Mouse (Mus musculus) cerebral cortex, adult 2 months (tissue): ENCODE results near the gene Zfp697.

Experiments used
- WGBS: fragments of 180-500 bp; shearing (Covaris S2); methylation state at CpG from one replicate; pipeline ENCODE4 v1.1.7; 2018; 5-methylcytosine and 5-hydroxymethylcytosine counted together

The Zfp697 gene

DNA sequence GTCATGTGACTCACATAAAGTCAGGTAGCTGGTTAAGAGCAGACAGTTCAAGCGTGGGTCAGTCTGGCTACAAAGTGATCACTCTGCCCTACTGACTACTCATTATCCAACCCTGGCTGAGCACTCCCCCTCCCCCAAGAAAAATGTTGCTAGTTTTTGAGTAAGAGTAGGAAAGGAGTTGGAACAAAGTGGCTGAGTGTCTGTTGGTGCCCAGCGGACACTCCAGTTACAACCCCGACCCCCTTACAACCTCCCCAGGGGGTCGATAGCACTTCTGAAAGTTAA lies 37.5 kb downstream of the Zfp697 start:
- WGBS, result 54% methylated on average over 4 of the region's 4 CpGs

DNA sequence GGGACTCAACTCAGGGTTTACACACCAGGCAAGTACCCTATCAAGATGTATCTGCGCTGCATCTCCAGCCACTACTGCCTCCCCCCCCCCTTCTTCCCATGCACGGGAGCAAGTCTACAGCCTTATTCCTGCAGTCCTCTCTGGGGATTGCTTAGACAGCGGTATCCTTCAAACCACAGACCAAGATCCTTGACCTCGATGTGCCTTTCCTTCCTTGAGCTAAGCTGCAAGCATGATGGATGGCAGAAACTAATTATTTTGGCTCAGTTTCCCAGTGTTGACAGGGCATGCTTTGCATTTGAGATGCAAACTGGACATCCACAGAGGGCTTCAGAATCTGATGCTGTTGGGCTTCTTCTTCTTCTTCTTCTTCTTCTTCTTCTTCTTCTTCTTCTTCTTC lies 40.7 kb downstream of the Zfp697 start:
- WGBS, result 88% methylated on average over 4 of the region's 4 CpGs

DNA sequence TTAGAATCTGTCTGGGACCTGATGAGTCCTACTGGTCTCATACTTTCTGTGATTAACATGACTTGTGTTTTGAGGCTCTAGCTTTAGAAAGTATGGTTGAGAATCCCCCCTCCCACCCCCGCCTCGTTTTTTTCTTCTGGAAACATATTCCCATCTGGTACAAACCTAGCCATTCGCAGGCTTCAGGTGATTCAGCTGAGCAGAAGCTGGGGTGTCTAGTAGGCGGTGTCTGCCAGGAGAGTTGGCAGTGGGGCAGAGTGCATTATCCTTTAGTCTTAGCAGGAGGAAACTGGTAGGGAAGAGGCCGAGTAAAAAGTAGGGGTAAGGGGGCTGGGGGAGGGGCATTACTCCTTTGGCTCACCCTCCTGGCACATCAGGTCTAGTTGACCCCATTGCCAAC lies 44.5 kb downstream of the Zfp697 start:
- 30% methylated on average over 5 of the region's 5 CpGs for WGBS

DNA sequence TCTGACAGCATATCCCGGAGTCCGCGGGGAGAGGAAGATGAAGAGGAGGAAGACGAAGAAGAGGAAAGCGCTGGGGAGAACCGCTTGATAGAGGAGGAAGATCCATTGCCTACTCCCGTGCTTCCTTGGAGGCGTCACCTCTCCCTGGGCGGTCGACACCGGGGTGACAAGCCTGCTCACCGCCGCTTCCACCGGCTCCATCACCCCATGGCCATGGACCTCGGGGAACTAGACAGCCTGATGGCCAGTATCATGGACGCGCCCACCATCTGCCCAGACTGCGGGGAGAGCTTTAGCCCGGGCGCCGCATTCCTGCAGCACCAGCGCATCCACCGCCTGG lies 45.0 kb downstream of the Zfp697 start:
- under 1% methylated on average over 23 of the region's 23 CpGs for WGBS

DNA sequence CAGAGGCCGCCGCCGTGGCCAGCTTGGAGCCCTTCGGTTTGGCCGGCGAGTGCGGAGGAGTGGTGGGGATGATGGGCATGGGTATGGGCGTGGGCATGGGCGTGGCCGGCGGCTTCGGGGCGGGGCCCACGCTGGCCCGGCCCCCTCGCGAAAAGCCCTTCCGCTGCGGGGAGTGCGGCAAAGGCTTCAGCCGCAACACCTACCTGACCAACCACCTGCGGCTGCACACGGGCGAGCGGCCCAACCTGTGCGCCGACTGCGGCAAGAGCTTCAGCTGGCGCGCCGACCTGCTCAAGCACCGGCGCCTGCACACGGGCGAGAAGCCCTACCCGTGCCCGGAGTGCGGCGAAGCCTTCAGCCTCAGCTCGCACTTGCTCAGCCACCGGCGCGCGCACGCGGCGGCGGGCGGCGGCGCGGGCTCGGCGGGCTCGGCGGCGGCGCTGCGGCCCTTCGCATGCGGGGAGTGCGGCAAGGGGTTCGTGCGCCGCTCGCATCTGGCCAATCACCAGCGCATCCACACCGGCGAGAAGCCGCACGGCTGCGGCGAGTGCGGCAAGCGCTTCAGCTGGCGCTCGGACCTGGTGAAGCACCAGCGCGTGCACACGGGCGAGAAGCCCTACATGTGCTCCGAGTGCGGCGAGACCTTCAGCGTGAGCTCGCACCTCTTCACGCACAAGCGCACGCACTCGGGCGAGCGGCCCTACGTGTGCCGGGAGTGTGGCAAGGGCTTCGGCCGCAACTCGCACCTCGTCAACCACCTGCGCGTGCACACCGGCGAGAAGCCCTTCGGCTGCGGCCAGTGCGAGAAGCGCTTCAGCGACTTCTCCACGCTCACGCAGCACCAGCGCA lies 45.6 kb downstream of the Zfp697 start:
- 2% methylated on average over 110 of the region's 110 CpGs for WGBS

DNA sequence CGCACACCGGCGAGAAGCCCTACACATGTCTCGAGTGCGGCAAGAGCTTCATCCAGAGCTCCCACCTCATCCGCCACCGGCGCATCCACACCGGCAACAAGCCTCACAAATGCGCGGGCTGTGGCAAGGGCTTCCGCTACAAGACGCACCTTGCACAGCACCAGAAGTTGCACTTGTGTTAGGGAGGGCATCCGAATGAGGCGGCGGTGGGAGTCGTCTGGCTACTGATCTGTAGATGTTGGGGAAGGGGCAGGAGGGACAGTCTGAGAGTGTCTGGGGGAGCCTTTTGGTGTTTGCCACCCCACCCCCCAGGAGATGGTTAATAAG lies 46.2 kb downstream of the Zfp697 start:
- WGBS, result 21% methylated on average over 17 of the region's 17 CpGs

DNA sequence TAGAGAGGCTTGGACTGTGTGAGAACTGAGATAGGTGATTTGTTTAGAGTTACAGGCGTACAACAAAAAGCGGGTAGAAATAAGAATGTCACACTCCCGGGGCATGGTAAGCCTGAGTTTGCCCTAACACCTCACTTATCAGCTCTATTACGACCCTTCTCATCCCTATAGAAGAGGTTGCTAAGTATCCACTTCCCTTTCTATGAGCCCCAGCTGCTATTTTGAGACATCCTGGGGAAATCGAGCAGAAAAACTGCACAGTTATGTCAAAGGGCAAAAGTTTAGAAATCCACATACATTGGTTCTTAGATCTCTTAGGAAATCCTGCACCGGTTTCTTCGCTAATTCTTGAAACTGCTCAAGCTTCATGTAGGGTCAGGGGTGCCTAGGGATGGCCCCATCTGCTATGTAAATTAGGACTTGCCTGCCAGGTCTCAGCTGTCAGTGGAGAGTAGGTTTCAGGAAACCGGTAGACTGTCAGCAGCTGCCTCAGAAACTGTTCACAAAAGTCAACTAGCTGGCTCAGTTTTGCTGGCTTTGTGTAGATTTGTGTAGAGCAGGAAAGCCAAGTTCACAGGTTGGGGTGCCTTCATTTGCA lies 46.8 kb downstream of the Zfp697 start:
- 78% methylated on average over 8 of the region's 8 CpGs for WGBS

DNA sequence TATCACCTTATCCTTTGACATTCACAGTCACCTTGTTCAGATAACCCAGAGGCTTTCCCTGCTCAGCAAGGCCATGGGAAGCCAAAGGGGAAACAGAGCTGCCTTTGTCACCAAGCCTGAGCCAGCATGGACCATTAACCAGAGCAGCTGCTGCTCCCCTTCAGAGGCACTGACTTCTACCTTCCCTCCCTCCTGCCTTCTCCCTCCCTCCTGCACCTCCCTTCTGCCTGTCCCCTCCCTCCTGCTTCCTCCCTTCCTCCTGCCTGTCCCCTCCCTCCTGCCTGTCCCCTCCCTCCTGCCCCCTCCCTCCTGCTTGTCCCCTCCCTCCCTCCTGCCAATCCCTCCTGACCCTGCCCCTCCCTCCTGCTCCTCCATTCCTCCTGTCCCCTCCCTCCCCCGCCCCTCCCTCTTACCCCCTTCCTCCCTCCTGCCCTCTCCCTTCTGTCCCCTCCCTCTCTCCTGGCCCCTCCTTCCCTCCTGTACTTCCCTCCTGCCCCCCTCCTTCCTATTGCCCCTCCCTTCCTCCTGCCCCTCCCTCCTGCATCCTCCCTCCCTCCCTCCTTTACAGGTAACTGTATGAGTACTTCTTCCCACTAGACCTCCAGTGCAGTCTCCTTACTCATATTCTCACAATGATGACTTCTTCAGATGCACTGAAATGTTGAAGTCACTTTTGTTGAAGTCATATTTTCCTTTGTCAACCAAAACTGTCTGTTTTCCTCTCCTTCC lies 52.0 kb downstream of the Zfp697 start:
- 71% methylated on average over 1 of the region's 1 CpGs for WGBS

DNA sequence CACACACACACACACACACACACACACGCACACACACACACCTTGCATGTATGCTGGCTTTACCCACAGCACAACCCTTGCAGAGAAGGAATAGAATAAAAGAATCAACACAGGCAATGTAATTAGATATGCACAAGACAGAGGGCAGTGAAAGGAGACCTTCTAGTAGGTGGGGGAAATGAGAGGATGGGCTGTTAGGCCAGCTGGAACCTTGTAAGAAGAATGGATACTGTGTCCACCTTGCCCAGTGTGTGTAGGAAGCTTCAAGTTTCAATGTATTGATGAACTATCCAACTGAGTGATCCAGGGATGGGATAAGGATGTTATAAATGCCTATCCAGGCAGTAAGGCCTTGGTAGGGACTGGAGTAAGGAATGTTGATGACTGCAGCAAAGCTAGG lies 52.8 kb downstream of the Zfp697 start:
- 86% methylated on average over 1 of the region's 1 CpGs for WGBS

DNA sequence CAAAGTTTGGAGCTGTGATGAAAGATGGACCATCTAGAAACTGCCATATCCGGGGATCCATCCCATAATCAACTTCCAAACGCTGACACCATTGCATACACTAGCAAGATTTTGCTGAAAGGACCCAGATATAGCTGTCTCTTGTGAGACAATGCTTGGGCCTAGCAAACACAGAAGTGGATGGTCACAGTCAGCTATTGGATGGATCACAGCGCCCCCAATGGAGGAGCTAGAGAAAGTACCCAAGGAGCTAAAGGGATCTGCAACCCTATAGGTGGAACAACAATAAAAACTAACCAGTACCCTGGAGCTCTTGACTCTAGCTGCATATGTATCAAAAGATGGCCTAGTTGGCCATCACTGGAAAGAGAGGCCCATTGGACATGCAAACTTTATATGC lies 60.0 kb downstream of the Zfp697 start:
- 48% methylated on average over 3 of the region's 3 CpGs for WGBS

DNA sequence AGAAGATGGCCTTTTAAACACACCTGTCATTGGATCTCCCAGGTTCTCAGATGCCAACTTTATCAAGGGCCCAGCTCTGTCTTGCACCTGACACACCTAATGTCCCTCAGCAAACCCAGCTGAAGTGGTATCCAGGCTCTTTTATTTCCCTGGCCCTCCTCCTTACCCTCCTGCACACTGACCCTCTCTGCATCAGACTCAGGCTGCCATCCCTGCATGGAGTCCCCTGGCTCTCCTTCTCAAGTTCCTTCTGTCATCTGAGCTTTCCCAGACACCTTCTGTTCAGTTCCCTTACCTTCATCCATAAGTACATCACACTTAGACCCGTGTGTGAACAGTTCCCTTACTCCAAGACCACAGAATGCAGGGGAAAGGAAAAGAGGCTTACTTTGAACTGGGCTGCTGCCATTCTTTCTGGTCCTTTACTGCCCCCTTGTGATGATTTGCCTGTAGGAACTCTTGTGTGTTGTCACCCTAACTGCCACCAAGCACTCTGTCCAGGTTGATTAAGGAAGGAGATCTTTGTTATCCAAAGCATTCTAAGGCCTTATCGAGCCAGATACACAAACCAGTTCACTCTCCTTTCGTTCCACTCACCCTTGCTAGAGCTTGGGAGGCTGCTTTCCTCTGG lies 61.0 kb downstream of the Zfp697 start:
- 20% methylated on average over 3 of the region's 3 CpGs for WGBS

DNA sequence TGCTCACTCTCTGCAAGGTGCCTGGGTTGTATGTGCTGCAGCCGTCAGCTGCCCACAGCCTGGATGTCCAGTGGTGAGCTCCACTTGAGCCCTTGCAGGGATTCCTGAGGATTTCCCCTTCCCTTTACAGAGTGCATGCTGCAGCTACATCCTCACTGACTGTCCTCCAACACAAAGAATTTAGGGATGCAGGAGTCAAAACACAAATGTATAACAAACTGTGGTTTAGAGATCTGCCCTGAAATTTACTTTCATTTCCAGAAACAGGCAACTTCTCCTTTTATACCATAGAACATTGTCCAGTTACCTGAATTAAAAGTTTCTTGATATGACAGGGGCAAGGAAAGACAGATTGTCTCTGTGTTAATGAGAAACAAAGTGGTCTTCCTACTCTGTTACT lies 61.7 kb downstream of the Zfp697 start:
- WGBS, result 81% methylated on average over 1 of the region's 1 CpGs

DNA sequence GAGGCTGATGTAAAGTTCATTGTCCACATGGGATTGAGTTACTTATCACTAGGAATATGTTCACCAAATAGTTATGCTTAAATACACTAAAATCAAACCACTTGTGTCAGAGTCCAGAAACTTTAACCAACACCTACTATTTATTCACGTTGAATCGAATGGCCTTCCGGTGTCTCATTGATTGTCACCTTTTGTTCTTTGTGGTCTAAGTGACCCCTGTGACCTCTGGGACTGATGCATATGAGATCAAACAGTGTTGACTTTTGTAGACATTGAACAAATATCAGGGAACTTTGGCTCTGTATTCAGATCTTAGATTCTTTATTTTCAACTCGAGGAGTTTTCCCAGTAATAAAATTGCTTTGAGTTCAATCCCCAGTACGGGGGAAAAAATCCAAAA lies 71.5 kb downstream of the Zfp697 start:
- WGBS, result 89% methylated on average over 5 of the region's 5 CpGs

DNA sequence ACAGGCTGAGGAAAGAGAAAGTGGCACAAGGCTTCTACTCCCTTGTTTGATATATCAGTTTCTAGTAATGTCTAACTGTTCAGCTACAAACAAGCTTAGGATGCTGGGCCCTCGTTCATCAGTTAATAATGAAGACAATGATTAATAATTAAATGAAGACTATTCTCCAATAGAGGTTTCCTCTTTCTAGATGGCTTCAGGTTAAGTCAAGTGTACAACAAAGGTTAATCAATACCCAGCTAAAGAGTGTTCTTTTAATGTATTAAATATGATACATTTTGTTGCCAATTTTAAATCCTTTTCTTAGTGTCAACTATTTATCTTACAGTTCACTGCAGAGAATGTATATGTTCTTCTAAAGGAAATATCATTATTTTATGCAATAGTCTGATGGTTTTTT lies 74.8 kb downstream of the Zfp697 start, which contains the start of gene Gm4450:
Gm4450 (minus strand) TSS at position 101 of the 400 bp plus-strand sequence.
- WGBS, result 77% methylated on average over 1 of the region's 1 CpGs

DNA sequence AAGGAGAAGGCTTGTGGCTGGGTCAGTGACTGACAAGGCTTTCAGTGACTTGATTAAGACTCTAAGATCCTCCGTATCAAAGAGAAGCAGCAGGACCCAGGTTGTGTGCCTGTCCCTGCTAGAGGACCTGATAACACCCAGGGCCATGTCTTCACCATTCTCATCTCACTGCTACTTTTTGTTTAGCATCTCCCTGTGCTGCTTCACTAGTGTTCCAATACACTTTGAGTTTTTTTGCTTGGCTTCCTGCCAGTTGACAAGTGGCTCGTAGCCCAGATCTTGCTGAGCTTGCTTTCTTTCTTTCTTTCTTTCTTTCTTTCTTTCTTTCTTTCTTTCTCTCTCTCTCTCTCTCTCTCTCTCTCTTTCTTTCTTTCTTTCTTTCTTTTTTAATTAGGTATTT lies 87.1 kb downstream of the Zfp697 start:
- 11% methylated on average over 1 of the region's 2 CpGs for WGBS

DNA sequence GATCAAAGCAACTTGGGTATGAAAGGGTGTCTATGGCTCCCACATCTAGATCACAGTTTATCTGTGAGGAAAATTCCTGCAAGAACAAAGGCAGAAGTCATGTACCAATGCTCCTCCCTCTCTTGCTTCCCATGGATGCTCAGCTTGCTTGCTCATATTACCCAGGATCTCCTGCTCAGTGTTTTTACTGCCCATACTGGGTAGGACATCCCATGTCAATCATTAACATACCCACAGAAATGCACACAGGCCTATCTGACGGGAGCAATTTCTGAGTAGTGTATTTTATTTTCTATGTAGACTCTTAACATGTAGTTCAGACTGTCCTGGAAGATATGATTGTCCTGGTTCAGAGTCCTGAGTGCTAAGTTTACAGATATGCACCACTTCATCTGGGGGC lies 88.8 kb downstream of the Zfp697 start:
- WGBS, result no CpG with 5 or more reads among the region's 1 CpGs

DNA sequence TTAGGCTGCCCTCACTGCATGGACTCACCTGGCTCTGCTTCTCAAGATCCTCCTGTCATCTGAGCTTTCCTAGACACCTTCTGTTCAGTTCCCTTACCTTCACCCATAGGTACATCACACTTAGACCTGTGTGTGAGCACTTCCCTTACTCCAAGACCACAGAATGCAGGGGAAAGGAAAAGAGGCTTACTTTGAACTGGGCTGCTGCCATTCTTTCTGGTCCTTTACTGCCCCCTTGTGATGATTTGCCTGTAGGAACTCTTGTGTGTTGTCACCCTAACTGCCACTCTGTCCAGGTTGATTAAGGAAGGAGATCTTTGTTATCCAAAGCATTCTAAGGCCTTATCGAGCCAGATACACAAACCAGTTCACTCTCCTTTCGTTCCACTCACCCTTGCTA lies 114.5 kb downstream of the Zfp697 start:
- no CpG with 5 or more reads among the region's 2 CpGs for WGBS

DNA sequence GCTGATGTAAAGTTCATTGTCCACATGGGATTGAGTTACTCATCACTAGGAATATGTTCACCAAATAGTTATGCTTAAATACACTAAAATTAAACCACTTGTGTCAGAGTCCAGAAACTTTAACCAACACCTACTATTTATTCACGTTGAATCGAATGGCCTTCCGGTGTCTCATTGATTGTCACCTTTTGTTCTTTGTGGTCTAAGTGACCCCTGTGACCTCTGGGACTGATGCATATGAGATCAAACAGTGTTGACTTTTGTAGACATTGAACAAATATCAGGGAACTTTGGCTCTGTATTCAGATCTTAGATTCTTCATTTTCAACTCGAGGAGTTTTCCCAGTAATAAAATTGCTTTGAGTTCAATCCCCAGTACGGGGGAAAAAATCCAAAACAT lies 125.0 kb downstream of the Zfp697 start:
- no CpG with 5 or more reads among the region's 5 CpGs for WGBS

DNA sequence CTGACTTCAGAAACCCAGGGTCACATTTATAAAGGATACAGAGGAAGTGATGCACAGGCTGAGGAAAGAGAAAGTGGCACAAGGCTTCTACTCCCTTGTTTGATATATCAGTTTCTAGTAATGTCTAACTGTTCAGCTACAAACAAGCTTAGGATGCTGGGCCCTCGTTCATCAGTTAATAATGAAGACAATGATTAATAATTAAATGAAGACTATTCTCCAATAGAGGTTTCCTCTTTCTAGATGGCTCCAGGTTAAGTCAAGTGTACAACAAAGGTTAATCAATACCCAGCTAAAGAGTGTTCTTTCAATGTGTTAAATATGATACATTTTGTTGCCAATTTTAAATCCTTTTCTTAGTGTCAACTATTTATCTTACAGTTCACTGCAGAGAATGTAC lies 128.2 kb downstream of the Zfp697 start, which contains the start of gene Hsd3b4:
Hsd3b4 (minus strand) TSS at position 101 of the 400 bp plus-strand sequence.
- no CpG with 5 or more reads among the region's 1 CpGs for WGBS

DNA sequence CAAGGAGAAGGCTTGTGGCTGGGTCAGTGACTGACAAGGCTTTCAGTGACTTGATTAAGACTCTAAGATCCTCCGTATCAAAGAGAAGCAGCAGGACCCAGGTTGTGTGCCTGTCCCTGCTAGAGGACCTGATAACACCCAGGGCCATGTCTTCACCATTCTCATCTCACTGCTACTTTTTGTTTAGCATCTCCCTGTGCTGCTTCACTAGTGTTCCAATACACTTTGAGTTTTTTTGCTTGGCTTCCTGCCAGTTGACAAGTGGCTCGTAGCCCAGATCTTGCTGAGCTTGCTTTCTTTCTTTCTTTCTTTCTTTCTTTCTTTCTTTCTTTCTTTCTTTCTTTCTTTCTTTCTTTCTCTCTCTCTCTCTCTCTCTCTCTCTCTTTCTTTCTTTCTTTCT lies 140.5 kb downstream of the Zfp697 start:
- WGBS, result 0% methylated on average over 1 of the region's 2 CpGs

DNA sequence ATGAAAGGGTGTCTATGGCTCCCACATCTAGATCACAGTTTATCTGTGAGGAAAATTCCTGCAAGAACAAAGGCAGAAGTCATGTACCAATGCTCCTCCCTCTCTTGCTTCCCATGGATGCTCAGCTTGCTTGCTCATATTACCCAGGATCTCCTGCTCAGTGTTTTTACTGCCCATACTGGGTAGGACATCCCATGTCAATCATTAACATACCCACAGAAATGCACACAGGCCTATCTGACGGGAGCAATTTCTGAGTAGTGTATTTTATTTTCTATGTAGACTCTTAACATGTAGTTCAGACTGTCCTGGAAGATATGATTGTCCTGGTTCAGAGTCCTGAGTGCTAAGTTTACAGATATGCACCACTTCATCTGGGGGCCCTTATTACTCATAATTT lies 142.3 kb downstream of the Zfp697 start:
- WGBS, result no CpG with 5 or more reads among the region's 1 CpGs

DNA sequence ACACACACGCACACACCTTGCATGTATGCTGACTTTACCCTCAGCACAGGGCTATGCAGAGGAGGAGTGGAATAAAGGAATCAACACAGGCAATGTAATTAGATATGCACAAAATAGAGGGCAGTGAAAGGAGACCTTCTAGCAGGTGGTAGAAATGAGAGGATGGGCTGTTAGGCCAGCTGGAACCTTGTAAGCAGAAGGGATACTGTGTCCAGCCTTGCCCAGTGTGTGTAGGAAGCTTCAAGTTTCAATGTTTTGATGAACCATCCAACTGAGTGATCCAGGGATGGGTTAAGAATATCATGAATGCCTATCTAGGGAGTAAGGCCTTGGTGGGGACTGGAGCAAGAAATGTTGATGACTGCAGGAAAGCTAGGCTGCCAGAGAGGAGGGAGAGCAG lies 166.2 kb downstream of the Zfp697 start:
- 71% methylated on average over 1 of the region's 1 CpGs for WGBS

DNA sequence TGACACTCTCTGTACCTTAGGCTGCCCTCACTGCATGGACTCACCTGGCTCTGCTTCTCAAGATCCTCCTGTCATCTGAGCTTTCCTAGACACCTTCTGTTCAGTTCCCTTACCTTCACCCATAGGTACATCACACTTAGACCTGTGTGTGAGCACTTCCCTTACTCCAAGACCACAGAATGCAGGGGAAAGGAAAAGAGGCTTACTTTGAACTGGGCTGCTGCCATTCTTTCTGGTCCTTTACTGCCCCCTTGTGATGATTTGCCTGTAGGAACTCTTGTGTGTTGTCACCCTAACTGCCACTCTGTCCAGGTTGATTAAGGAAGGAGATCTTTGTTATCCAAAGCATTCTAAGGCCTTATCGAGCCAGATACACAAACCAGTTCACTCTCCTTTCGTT lies 168.0 kb downstream of the Zfp697 start:
- WGBS, result no CpG with 5 or more reads among the region's 2 CpGs
